In the genomic region with DNA sequence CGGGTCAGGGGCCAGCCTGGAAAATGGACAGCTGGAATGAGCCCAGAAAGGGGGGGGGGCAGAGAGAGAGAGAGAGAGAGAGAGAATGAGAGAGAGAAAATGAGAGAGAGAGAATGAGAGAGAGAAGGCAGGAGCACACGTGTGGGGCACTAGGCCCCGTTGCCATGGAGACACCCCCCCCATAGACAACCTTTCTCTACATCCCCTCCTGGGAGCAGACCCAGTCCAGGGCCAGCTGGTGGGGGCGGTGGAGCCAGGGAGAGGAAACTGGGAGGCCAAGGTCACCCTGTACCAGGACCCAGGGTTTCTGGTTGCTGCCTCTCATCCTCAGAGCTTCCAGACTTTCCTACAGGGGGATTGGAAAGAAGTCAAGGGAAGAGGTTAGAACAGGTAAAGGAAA, we compare ENCODE assay signal across 10 mouse cellular contexts. TPM values are rescaled to one million over a fixed set of nuclear protein-coding genes. Genes with fewer than 3 reads are reported as not detected.
A peak's percentile ranks its signal among the peaks of the same experiment; 100 is the strongest.
DNase-seq lines count a peak whose midpoint lies in the region; ATAC-seq and TF ChIP-seq lines count a peak whose summit lies in the region.
"Had no signal": no experiment of that assay in that cellular context is flagged by ENCODE, and none has a peak within 500 bp of the region (broad histone marks: within the 10 kb centered on the region; RNA-seq: fewer than 3 reads in every experiment).

No protein-coding gene starts in this region.

- TF ChIP-seq POLR2A in testis, adult 2 months (IDR thresholded peaks at IDR 0.05; ENCODE audit: control insufficient read depth, low read depth, low read length), result 0 out of 2 replicates have a peak, but pooled peaks have one; percentile 14

- no peaks in the 10 kb centered on the region; the same call in 1 of the 2 replicates for H3K36me3 ChIP-seq in testis, adult 2 months (ENCODE audit: control insufficient read depth, insufficient read depth, low read length)
- peaks cover 13% of the 10 kb centered on the region for H3K36me3 ChIP-seq in limb, embryonic 10.5 days

- H3K9me3 ChIP-seq in limb, embryonic 10.5 days (replicated peaks), result no peaks in the 10 kb centered on the region

- H3K4me1 ChIP-seq in testis, adult 2 months (ENCODE audit: control insufficient read depth, insufficient read depth, low read length), result peaks cover 21% of the 10 kb centered on the region
- H3K4me1 ChIP-seq in limb, embryonic 10.5 days, result peaks cover 36% of the 10 kb centered on the region

- no peak for TF ChIP-seq CTCF in testis, adult 2 months (IDR thresholded peaks at IDR 0.05; ENCODE audit: control insufficient read depth, insufficient read depth, insufficient replicate concordance, low read depth, low read length)

- 9% methylated on average over 4 of the region's 4 CpGs for WGBS in limb, embryonic 10.5 days

- H3K4me3 ChIP-seq in testis, adult 2 months (ENCODE audit: control insufficient read depth, low read depth, low read length), result peak overlapping the region; percentile 72
- peak overlapping the region; percentile 51 for H3K4me3 ChIP-seq in limb, embryonic 10.5 days

- ATAC-seq in erythroblast, adult 5-6 weeks (replicated peaks; ENCODE audit: low FRiP score, poor library complexity, severe bottlenecking), result no peak

- no peaks in the 10 kb centered on the region for H3K27me3 ChIP-seq in testis, adult 2 months (ENCODE audit: control insufficient read depth, insufficient read depth, low read length)
- no peaks in the 10 kb centered on the region for H3K27me3 ChIP-seq in limb, embryonic 10.5 days (ENCODE audit: low read depth, poor library complexity, severe bottlenecking)

- H3K27ac ChIP-seq in testis, adult 2 months (ENCODE audit: control insufficient read depth, insufficient read depth, low read depth, low read length), result no peak overlapping the region
- H3K27ac ChIP-seq in limb, embryonic 10.5 days, result peak overlapping the region; percentile 77
- H3K27ac ChIP-seq: macrophage had no signal

- peak; percentile 46 for DNase-seq in embryo, embryonic 11 days
- no peak for DNase-seq in embryo, embryonic 10 days (ENCODE audit: low spot score)
- no peak for DNase-seq in testis, postnatal 14 days (ENCODE audit: low spot score)
- peak; percentile 54 for DNase-seq in limb, embryonic 10.5 days (ENCODE audit: low spot score)
- DNase-seq in spleen, adult 12 weeks (ENCODE audit: low spot score), result no peak
- no peak for DNase-seq in heart, adult 8-10 months (ENCODE audit: low spot score)

RNA-seq across cellular contexts. Expression of a gene that starts 1.3 kb away (rescaled TPM):
- polyA plus RNA-seq in testis, adult 2 months (2012; rRNA removed), result 10.9 and 13.1 TPM in 2 replicates
- 3.3 and 8.3 TPM in 2 replicates for polyA plus RNA-seq in limb, embryonic 10.5 days (2016; fragmentation: Nextera tagmentation; extraction: Ambion mirVana)
- total RNA-seq in heart, adult 8-10 months (2022), result not detected
- total RNA-seq in erythroblast, adult 5-6 weeks (2015; ENCODE audit: low replicate concordance), result not detected in 2 replicates
- total RNA-seq in erythroblast, adult 5-6 weeks (2017; ENCODE audit: low replicate concordance), result not detected in 2 replicates
- total RNA-seq: hematopoietic stem cell, adult 5-6 weeks had no signal
- polyA plus RNA-seq: macrophage had no signal

RNA-seq across cellular contexts. Expression of a gene that starts 32.2 kb away (rescaled TPM):
- 0.05 and 0.11 TPM in 2 replicates for polyA plus RNA-seq in testis, adult 2 months (2012; rRNA removed)
- 0.26 TPM in 1 of 2 replicates, not detected in the other for polyA plus RNA-seq in limb, embryonic 10.5 days (2016; fragmentation: Nextera tagmentation; extraction: Ambion mirVana)
- total RNA-seq in heart, adult 8-10 months (2022), result 1 to 10 TPM; 2.0 to 4.4 (median 2.5) TPM
- not detected in 2 replicates for total RNA-seq in erythroblast, adult 5-6 weeks (2015; ENCODE audit: low replicate concordance)
- not detected in 2 replicates for total RNA-seq in erythroblast, adult 5-6 weeks (2017; ENCODE audit: low replicate concordance)
- total RNA-seq: hematopoietic stem cell, adult 5-6 weeks had no signal
- polyA plus RNA-seq: macrophage had no signal

RNA-seq across cellular contexts. Expression of a gene that starts 59.1 kb away (rescaled TPM):
- 1.9 and 2.1 TPM in 2 replicates for polyA plus RNA-seq in testis, adult 2 months (2012; rRNA removed)
- 0.67 and 2.4 TPM in 2 replicates for polyA plus RNA-seq in limb, embryonic 10.5 days (2016; fragmentation: Nextera tagmentation; extraction: Ambion mirVana)
- total RNA-seq in heart, adult 8-10 months (2022), result 1 to 10 TPM; 3.0 to 3.6 (median 3.3) TPM
- not detected in 2 replicates for total RNA-seq in erythroblast, adult 5-6 weeks (2015; ENCODE audit: low replicate concordance)
- 0.26 TPM in 1 of 2 replicates, not detected in the other for total RNA-seq in erythroblast, adult 5-6 weeks (2017; ENCODE audit: low replicate concordance)
- total RNA-seq: hematopoietic stem cell, adult 5-6 weeks had no signal
- polyA plus RNA-seq: macrophage had no signal

Comparison
In these comparisons a context has a peak if more than half of its experiments do, and no peak if none do; other contexts are left out.
1. DNase-seq: peak in embryo, embryonic 11 days (single experiment) and limb, embryonic 10.5 days (single experiment); none in embryo, embryonic 10 days (single experiment), testis, postnatal 14 days (single experiment), spleen, adult 12 weeks (single experiment) and heart, adult 8-10 months (single experiment).